Mouse (Mus musculus): ENCODE data around the gene Matk. TPM values are rescaled to one million over a fixed set of nuclear protein-coding genes. Genes with fewer than 3 reads are reported as not detected.
A peak's percentile ranks its signal among the peaks of the same experiment; 100 is the strongest.

Gene Matk
- polyA plus RNA-seq, 1 experiment from 2014 or later: 3.7 TPM

DNA sequence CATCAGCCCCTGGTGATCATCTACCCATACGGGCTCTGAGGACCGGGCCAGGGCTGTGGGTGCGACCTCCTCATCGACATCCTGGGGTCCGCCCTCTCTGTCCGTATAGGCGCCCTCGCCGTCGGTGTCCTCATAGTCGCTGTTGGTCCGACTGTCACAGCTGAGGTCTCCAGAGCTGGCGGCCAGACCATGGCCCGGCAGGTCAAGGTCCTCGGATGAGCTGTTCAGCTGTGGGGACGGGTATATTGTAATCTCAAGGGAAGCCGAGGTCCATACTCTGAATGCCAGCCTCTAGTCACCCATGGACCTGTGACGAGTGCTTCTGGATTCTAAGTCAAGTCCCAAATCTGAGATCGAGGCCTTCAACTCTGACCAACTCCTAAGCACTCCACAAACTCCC lies 21.1 kb downstream of the Matk start:
- Histone ChIP-seq H3K27ac (no peak overlapping the region), H3K4me3 (no peak overlapping the region), H3K9me3 (no peaks in the 10 kb centered on the region), H3K27me3 (ENCODE audit: poor library complexity, severe bottlenecking) (peaks cover 8% of the 10 kb centered on the region; the same call in 1 of the 2 replicates), H3K36me3 (replicated peaks) (peaks cover 62% of the 10 kb centered on the region), H3K4me1 (peaks cover 8% of the 10 kb centered on the region)
- DNase-seq (ENCODE audit: extremely low spot score, low spot score): no peak
- WGBS: 96% methylated on average over 19 of the region's 19 CpGs

DNA sequence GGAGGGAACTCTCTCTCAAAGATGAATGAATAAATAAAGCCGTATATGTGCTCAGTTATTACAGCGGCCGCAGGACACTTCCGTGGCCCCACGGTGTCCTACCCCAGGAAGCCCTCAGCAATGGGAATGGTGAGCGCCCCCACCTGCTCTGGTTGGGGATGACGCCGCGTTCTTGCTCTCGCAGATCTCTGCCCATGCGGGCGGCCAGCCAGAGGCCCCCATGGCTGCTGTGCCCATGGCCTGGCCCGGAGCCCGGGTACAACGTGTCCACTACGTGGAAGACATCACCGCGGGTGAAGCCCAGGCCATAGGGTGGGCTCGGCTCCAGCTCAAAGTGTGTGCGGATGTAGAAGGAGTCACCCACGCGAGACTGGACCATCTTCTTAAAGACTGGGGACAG lies 24.9 kb downstream of the Matk start:
- no peak overlapping the region for H3K4me3 ChIP-seq
- WGBS: 81% methylated on average over 22 of the region's 22 CpGs
- DNase-seq (ENCODE audit: extremely low spot score, low spot score): no peak
- peaks cover 41% of the 10 kb centered on the region for H3K27me3 ChIP-seq (ENCODE audit: poor library complexity, severe bottlenecking)
- H3K4me1 ChIP-seq: peaks cover 18% of the 10 kb centered on the region
- H3K36me3 ChIP-seq (replicated peaks): peaks cover 34% of the 10 kb centered on the region
- no peaks in the 10 kb centered on the region for H3K9me3 ChIP-seq
- H3K27ac ChIP-seq: no peak overlapping the region

- no peaks in the 10 kb centered on the region for H3K9me3 ChIP-seq
- H3K36me3 ChIP-seq (replicated peaks): peaks cover 16% of the 10 kb centered on the region
- DNase-seq (ENCODE audit: extremely low spot score, low spot score): no peak
- H3K27ac ChIP-seq: 0 out of 2 replicates have a peak overlapping the region, but pooled peaks have one; percentile 15
- H3K4me3 ChIP-seq: peak overlapping the region; percentile 11; the same call in 1 of the 2 replicates
- H3K4me1 ChIP-seq: peaks cover 27% of the 10 kb centered on the region
- WGBS: 49% methylated on average over 10 of the region's 10 CpGs
- peaks cover 59% of the 10 kb centered on the region for H3K27me3 ChIP-seq (ENCODE audit: poor library complexity, severe bottlenecking)
These were observed 26.8 kb downstream of the Matk start for GRCm38 (mm10) chr10:81279496-81279895.

GRCm38 (mm10) chr10:81284189-81284588 lies 31.5 kb downstream of the Matk start:
- H3K27me3 ChIP-seq (ENCODE audit: poor library complexity, severe bottlenecking): peaks cover 84% of the 10 kb centered on the region
- no peak for DNase-seq (ENCODE audit: extremely low spot score, low spot score)

DNA sequence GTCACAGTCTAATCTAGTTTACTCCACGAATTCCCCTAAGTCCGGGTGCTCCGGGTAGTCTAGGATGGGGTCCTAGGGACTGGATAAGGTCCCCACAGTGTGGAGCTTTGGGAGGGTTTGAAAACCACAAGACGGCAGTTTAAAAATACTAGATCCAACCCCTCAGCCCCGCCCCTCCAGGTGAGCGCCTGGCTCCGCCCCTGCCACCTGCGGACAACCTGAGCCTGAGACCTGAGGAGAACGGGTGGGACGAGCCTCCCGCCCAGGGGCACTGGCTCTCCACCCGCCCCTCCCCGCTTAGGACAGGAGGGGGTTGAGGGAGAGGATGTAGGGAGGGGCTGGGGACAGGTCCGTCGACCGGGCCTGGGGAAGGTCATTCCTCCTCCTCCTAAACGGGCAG lies 32.0 kb downstream of the Matk start:
- 10% methylated on average over 17 of the region's 17 CpGs for WGBS
- peaks cover 50% of the 10 kb centered on the region for H3K4me1 ChIP-seq
- no peaks in the 10 kb centered on the region for H3K9me3 ChIP-seq
- H3K4me3 ChIP-seq: peak overlapping the region; percentile 62
- peak overlapping the region; percentile 87; the same call in 1 of the 2 replicates for H3K27ac ChIP-seq
- DNase-seq (ENCODE audit: extremely low spot score, low spot score): no peak
- H3K27me3 ChIP-seq (ENCODE audit: poor library complexity, severe bottlenecking): peaks cover 84% of the 10 kb centered on the region
- 0 out of 2 replicates have a peak, but pooled peaks cover 6% of the 10 kb centered on the region for H3K36me3 ChIP-seq (replicated peaks)

More at GRCm38 (mm10) chr10:81284189-81284588, 31.5 kb downstream of the Matk start:
- Histone ChIP-seq H3K4me3 (peak overlapping the region; percentile 62; the same call in 1 of the 2 replicates), H3K4me1 (peaks cover 51% of the 10 kb centered on the region), H3K27ac (peak overlapping the region; percentile 16; the same call in 1 of the 2 replicates), H3K36me3 (replicated peaks) (0 out of 2 replicates have a peak, but pooled peaks cover 7% of the 10 kb centered on the region), H3K9me3 (no peaks in the 10 kb centered on the region)
- 66% methylated on average over 6 of the region's 6 CpGs for WGBS

GRCm38 (mm10) chr10:81285694-81286450 lies 33.1 kb downstream of the Matk start:
- H3K9me3 ChIP-seq: no peaks in the 10 kb centered on the region
- peaks cover 84% of the 10 kb centered on the region for H3K27me3 ChIP-seq (ENCODE audit: poor library complexity, severe bottlenecking)
- peak; percentile 95 for DNase-seq (ENCODE audit: extremely low spot score, low spot score)
- H3K36me3 ChIP-seq (replicated peaks): no peaks in the 10 kb centered on the region
- H3K4me1 ChIP-seq: peaks cover 51% of the 10 kb centered on the region
- 3% methylated on average over 54 of the region's 54 CpGs for WGBS
- H3K27ac ChIP-seq: peak overlapping the region; percentile 87
- peak overlapping the region; percentile 62 for H3K4me3 ChIP-seq

DNA sequence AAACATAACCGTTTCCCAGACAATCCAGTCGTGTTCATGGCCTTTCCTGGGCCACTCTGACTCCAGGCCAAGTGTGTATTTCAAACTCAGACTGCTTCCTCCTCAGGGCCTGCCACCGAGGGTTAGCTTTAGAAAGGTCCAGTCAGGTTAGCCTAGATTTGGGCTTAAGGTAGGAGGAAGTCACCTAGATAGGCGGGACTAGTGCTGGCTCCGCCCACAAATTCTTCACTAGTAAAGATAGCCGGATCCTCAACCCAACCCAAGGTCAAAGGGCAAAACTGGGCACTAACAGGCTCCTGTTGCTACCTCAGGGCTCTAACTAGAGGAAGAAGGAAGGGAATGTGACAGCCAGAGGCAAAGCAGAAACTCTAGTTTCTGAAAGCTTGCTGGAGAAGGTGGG lies 33.9 kb downstream of the Matk start:
- Histone ChIP-seq H3K36me3 (replicated peaks) (no peaks in the 10 kb centered on the region), H3K27me3 (ENCODE audit: poor library complexity, severe bottlenecking) (peaks cover 84% of the 10 kb centered on the region), H3K4me1 (peaks cover 57% of the 10 kb centered on the region), H3K4me3 (peak overlapping the region; percentile 62; the same call in 1 of the 2 replicates), H3K27ac (no peak overlapping the region), H3K9me3 (no peaks in the 10 kb centered on the region)
- WGBS: 45% methylated on average over 6 of the region's 6 CpGs
- no peak for DNase-seq (ENCODE audit: extremely low spot score, low spot score)

DNA sequence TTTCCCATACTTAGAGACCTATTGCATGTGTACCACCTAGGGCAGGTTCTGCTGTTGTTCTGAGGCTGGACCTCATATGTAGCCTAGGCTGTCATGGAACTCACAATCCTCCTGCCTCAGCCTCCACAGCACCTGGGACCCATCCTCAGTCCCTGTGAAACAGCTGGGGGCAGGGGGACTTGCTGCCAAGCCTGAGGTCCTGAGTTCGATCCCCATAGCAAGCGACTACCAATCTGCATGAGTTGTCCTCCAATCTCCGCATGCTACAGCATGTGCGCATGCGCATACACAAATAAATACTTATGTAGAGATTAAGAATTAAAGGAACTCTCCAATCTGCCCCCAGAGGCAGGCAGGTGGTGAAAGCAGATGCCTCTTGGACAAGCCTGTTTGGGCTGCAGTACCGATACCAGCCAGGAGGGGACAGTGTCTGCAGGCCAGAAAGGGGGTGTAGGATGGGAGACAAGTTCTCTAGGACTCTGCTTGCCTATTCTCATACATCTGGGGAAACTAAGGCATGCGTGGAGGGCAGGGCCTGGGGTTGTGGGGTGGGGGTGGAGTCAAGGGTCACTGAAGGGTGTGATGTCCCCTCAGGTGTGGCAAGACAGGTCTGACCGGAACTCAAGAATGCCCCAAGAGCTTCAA lies 34.9 kb downstream of the Matk start:
- Histone ChIP-seq H3K4me3 (peak overlapping the region; percentile 9; the same call in 1 of the 2 replicates), H3K4me1 (peaks cover 58% of the 10 kb centered on the region), H3K27ac (no peak overlapping the region), H3K9me3 (no peaks in the 10 kb centered on the region), H3K36me3 (replicated peaks) (no peaks in the 10 kb centered on the region), H3K27me3 (ENCODE audit: poor library complexity, severe bottlenecking) (peaks cover 83% of the 10 kb centered on the region)
- WGBS: 66% methylated on average over 8 of the region's 8 CpGs
- peak; percentile 55 for DNase-seq (ENCODE audit: extremely low spot score, low spot score)

- Histone ChIP-seq H3K27me3 (ENCODE audit: poor library complexity, severe bottlenecking) (peaks cover 74% of the 10 kb centered on the region), H3K4me3 (no peak overlapping the region), H3K4me1 (peaks cover 67% of the 10 kb centered on the region), H3K9me3 (no peaks in the 10 kb centered on the region), H3K36me3 (replicated peaks) (no peaks in the 10 kb centered on the region), H3K27ac (no peak overlapping the region)
- 35% methylated on average over 6 of the region's 6 CpGs for WGBS
- DNase-seq (ENCODE audit: extremely low spot score, low spot score): no peak
These were observed 35.9 kb downstream of the Matk start for GRCm38 (mm10) chr10:81288601-81289000.

DNA sequence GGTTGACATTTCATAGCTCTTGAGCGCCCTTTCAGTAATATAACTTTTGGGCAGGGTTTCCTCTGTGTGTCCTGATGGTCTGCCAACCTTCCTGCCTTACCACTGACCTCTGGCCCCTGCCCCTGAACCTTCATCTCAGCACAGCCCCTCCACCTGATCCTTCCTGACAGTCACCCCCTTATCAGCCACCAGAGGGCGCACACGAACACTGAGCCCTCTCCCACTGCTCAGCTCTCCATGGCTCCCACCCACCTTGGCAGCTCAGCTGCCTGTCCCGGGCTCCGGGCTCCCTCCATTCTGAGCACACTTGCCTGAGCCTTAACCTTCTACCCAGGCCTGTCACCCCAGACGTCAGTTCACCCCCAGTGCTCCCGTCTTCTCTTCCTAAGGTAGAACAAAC lies 36.5 kb downstream of the Matk start:
- peaks cover 67% of the 10 kb centered on the region for H3K27me3 ChIP-seq (ENCODE audit: poor library complexity, severe bottlenecking)
- DNase-seq (ENCODE audit: extremely low spot score, low spot score): peak; percentile 69
- H3K9me3 ChIP-seq: no peaks in the 10 kb centered on the region
- H3K4me3 ChIP-seq: peak overlapping the region; percentile 5; the same call in 1 of the 2 replicates
- 4% methylated on average over 7 of the region's 7 CpGs for WGBS
- H3K36me3 ChIP-seq (replicated peaks): no peaks in the 10 kb centered on the region
- H3K4me1 ChIP-seq: peaks cover 68% of the 10 kb centered on the region
- no peak overlapping the region for H3K27ac ChIP-seq

GRCm38 (mm10) chr10:81289811-81290210 lies 37.1 kb downstream of the Matk start:
- Histone ChIP-seq H3K36me3 (replicated peaks) (peaks cover 3% of the 10 kb centered on the region), H3K4me1 (peaks cover 68% of the 10 kb centered on the region), H3K9me3 (no peaks in the 10 kb centered on the region), H3K4me3 (no peak overlapping the region), H3K27me3 (ENCODE audit: poor library complexity, severe bottlenecking) (peaks cover 61% of the 10 kb centered on the region), H3K27ac (no peak overlapping the region)
- DNase-seq (ENCODE audit: extremely low spot score, low spot score): no peak
- 58% methylated on average over 14 of the region's 14 CpGs for WGBS

DNA sequence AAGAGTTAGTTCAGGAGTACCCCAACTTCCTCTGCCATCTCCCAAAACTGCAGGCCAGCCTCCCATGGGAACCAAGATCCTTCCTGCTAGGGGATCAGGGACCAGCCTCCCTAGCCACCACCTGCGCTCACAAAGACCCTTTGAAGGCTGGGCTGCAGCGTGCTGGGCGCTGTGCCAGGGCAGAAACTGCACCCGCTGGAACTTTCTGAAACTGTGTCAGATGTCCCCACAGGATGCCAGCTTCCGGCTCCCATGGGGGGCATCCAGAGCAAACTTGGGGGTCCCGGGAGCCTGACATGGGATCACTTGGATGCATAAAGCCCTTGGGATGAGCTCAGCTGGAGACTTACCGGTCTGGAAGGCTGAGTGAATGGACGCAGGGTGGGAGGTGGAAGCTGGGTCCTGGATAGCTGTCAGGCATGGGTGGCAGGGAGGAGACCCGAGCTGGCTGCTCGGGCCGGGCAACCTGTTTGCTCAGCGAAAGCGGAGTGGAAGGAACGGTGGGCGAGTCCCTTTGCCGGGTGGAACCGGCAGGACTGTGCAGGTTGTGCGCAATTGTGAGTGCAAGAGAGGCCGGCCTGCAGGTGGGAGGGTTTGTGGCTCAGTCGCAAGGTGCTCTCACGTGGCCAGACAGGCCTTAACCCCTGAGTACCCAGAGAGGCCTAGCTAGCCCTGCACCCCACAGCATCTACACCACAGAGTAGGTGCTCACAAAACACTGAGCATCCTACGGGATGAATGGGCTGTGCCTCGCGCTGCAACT lies 38.1 kb downstream of the Matk start:
- WGBS: 15% methylated on average over 24 of the region's 24 CpGs
- Histone ChIP-seq H3K4me1 (peaks cover 65% of the 10 kb centered on the region), H3K27me3 (ENCODE audit: poor library complexity, severe bottlenecking) (peaks cover 52% of the 10 kb centered on the region), H3K4me3 (peak overlapping the region; percentile 6; the same call in 1 of the 2 replicates), H3K9me3 (no peaks in the 10 kb centered on the region), H3K27ac (no peak overlapping the region), H3K36me3 (replicated peaks) (peaks cover 13% of the 10 kb centered on the region)
- no peak for DNase-seq (ENCODE audit: extremely low spot score, low spot score)
